Mouse (Mus musculus) retina, postnatal 7 days (tissue): ENCODE results near the gene Caml.
"Not testable (repeated sequence)": the region's sequence is repeated elsewhere in the genome, so short reads cannot be mapped to it uniquely, and the experiment has no call there.

Experiments used
- DNase-seq: peaks from one replicate; pipeline ENCODE4 v3.0.0-alpha.2; 2012; ENCODE audit warnings: low read depth, low spot score

Caml gene

DNA sequence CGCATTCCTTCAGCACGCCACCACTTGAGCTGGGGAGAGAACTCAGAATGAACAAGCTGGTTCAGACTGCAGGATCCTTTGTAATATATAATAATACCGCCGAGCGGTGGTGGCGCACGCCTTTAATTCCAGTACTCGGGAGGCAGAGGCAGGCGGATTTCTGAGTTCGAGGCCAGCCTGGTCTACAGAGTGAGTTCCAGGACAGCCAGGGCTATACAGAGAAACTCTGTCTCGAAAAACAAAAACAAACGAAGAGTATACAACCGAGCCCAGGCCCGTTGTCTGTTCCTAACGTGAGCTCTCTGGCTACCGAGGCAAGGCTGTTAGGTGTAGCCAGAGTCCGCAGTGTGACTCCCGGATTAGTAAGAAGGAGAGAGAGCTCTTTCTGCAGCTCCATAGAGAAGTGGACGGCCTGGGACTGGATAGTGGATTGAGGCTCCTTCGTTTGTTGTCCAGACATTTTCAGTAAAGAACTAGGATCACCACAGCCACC is 603 bp upstream of the Caml start:
- not testable (repeated sequence) for DNase-seq

- peak; percentile 80 for DNase-seq
Measured at GRCm38 (mm10) chr13:55634639-55635127, 11.9 kb downstream of the Caml start, which contains the start of gene Ddx46. TSS of gene Ddx46 (plus strand) at chr13:55635027.

GRCm38 (mm10) chr13:55635146-55635571 is 12.4 kb downstream of the Caml start:
- no peak for DNase-seq

DNA sequence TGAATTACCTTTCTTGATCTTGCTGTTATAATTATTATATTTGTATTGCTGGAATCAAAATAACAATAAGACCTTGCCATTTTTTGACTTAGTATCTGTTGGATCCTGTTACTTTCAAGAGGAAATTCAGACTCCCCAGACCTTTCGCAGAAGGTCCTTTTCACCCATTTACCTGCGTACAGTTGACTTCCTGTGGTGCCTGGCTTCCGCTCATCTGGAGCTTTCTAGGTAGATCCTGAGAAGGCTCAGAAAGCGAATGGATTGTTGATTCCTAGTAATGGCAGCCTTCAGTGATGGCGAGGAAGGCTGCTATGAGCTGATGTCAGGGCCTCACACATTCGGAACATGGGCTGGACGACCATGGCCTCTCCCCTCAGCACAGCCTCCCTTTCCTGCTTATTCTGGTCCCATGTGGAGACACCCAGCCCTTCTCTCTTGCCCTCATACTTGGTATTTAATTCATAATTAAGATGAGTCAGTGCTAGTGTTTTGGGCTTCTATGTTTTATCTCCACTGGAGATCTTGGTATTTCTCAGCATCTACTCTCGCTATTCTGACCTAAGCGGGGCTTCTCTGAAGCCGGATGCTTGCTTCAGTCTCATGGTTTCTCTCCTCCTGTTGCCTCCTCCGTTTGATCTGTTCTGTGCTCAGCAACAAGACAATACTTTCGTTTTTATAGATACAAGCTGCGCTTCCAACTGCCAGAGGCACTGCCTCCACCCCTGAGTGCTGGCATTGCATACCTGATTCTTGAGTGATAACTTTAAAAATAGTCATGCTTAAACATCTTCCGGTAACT is 13.6 kb downstream of the Caml start:
- no peak for DNase-seq

- peak; percentile 50 for DNase-seq
Measured at GRCm38 (mm10) chr13:55640480-55640879, 17.7 kb downstream of the Caml start.

GRCm38 (mm10) chr13:55644525-55644924 is 21.7 kb downstream of the Caml start:
- no peak for DNase-seq

GRCm38 (mm10) chr13:55650098-55650497 is 27.3 kb downstream of the Caml start:
- DNase-seq, result no peak

DNA sequence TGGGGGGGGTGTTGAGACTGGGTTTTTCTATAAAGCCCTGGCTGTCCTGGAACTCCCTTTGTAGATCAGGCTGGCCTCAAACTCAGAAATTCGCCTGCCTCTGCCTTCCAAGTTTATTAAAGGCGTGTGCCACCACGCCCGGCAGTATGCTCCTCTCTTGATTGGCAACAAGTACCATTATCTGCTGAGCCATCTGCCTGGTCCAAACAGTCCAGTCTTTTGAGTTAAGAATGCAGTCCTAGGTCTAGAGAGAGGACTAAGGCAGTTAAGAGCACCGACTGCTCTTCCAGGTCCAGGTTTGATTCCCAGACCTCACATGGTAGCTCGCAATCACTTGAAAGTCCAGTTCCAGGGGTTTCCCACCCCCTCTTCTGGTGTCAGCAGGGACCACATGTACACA is 28.2 kb downstream of the Caml start:
- DNase-seq, result no peak

DNA sequence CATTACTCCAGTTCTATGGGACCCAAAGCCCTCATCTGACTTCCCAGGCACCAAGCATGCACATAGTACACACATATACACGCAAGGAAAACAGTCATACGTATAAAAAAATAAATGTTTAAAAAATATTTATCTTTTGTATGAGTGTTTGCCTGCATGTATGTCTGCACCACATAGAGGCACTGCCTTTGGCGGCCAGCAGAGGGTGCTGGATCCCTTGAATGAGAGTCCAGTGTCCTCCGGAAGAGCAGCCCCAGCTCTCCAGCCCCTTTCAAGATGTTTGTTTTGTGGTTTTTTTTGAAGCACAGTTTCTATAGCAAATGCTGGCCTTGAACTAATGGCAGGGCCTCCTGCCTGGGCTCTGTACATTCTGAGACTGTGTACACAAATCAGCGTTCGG is 45.7 kb downstream of the Caml start:
- DNase-seq, result peak; percentile 16

DNA sequence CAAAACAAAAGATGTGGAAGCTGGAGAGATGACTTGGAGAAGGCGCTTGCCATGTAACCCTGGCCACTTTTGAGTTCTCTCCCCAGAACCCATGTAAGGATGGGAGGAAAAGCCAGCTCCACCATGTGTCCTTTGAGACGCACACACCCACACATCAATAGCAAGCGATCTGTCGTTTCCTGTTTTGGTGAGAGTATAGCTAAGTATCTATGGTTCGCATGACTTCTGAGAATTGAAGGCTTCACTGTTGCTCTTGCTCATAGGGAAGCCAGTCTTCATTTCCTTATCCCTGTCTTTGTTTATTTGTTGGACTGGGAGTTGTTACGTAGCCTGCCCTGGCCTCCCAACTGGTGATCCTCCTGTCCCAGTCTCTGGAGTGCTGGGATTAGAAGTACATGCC is 49.9 kb downstream of the Caml start:
- DNase-seq, result no peak

DNA sequence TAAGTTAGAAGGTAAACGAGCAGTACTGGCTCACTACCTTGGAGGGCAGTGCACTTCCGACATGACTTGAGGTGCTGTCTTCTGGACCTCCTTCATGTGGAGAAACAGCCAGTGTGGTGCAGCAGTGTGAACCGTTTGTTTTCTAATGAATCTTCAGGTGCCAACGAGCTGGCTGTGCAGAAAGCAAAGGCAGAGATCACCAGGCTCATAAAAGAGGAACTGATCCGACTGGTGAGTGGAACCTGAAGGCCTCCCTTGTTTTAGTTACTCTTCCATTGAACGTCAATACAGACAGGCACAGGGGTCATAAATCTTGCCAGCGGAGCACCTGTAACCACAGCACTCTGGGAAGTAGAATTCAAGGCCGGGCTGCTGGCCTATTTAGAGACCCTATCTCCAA is 54.6 kb downstream of the Caml start:
- no peak for DNase-seq
